Mouse (Mus musculus): ENCODE data around the gene Abcc5.

The Abcc5 gene

DNA sequence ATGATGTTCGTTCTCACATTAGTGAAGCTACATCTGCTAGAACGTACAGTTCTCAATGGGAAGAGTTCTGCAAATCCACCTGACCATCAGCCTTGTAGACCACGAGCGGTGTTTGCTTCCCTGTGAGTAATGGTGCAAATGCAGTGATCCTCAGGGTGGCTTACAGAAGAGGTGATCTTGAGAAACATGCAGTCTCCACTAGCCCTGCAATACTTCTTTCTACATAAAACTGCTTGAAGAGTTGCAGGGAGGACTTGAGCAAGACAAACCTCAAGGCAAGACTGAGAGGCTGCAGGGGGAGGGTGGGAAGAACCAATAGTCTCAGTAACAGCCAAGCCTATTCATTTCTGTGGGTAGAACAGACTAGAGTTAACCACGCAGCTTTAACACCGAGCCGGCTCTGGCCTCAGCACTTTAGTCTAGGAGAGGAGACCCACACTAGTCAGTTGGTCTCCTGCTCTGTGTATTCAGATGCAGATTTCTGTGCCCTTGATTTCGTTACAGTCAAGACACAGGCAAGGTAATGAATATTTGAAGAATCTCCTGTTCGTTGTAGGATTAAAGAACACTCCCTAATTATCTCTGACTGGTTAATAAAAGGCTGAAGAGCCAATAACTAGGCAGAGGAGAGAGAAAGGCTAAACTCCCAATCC, 66.4 kb downstream of the Abcc5 start:
- no peak for DNase-seq (ENCODE audit: low spot score in 2 of 2)

DNA sequence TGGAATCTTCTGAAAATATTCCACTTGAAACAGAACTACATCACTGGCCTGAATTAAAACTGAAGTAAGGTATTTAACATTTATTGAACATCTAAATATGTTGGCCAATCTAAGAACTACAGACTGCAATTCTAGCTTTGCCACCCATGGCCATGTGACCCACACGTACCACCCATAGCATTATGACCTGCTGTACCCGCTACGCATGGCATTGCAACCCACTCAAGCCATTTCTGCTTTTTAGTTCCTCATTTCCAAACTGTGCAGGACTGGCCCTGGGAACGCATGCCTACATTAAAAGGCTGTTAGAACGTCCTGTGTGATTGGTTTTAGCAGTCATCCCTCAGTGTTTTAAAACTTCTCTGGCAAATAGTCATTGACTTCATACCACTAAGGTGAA, 68.4 kb downstream of the Abcc5 start:
- DNase-seq (ENCODE audit: low spot score in 2 of 2): no peak

DNA sequence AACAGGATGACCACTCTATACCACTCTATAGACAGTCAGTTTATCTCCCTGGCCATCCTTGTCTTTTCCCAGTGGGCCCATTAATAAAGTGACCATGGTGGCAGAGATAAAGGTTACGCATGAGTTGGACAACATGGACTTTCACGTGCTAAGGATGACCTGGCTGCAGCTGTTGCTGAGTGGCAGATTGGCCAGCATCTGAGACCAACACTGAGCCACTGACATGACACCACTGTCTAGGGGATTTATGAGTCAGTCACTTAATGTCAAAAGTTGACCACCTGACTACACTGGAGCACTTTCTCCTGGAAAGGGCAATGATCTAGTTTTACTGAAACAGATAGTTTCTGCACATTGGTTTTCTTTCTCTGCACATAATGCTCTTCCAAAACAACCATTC, 71.4 kb downstream of the Abcc5 start:
- no peak for DNase-seq (ENCODE audit: low spot score in 2 of 2)

DNA sequence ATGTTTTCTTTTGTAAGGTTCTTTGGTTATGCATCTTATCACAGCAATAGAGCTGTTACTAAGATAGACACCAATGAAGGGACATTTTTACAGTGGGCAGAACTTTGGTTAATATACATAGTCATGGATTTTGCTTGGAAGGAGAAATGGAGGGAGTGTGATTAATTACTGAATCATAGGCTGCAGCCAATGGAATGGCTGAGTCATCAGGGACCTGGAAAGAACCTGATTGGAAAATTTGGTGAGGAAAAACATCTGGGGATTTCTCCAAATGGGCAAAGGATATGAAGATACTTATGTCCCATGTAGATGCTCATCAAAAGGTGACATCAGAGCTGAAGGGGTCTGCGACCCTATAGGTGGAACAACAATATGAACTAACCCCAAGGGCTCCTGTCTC, 72.2 kb downstream of the Abcc5 start:
- DNase-seq (ENCODE audit: low spot score in 2 of 2): no peak

DNA sequence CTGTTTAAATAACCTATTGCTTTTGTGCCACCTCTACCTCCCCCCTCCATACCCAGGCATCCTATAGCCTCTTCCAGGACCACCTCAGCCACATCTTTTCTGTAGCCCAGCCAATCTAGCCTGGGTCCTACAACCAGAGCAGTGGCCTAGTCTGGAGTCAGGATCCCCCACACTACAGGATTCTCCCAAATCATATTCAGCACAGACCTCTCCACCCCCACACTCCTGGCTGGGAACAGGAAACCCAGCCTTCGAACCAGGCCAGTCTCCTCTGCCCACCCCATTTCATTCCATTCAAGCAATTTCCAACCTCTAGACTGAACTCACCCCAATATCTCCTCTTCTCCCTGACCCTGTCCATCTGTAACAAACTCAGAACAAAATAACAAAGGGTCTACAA, 80.7 kb downstream of the Abcc5 start:
- DNase-seq (ENCODE audit: low spot score in 2 of 2): no peak

DNA sequence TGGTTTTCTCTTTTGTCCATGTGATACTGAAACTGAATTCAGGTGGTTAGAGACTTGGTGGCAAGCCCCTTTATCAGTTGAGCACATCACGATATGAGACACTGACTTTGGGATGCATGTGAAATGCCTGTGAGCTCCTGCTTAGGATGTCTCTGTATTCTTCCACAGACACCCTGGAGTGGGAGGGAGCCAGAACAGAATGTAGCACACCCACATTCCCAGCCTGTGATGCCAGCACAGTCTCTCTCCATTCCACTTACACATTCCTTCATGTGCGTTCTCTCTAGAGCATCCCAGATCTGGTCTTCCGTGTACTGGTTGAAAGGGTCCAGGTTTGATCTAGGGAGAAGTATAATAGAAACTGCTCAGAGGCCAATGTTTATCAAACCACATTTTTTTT, 87.6 kb downstream of the Abcc5 start:
- no peak for DNase-seq (ENCODE audit: low spot score in 2 of 2)

DNA sequence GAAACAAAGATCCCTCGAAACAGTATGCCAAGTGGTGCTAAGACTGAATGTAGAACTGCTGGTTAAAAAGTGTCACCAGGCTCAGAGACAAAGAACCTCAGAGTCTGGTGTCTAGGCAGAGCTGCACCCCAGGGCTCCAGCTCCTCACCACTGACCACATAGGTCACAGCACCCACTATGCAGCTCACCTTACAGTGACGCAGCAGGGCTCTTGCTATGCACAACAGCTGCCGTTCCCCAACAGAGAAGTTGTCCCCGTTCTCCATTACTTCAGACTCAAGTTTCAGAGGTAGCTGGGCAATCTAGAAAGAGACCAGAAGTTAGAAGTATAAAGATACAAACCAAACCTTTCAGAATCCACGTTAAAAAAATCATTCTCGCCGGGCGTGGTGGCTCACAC, 91.3 kb downstream of the Abcc5 start:
- no peak for DNase-seq (ENCODE audit: low spot score in 2 of 2)

DNA sequence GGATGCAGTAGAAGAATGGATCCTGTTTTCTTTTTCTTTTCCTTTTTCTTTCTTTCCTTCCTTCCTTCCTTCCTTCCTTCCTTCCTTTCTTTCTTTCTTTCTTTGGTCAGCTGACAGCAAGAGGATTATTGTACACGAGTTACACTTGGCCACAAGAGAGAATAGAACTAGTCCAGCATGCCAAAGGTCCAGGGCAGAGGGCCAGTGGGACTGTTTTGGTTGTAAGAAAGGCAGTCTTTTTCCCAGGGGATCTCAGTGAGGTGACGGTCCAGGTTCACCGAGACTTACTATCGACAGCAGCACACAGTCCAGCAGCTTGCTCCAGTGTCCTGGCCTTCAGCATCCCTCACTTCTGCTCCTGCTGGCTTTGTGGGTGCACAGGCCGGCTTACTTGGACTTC, 97.9 kb downstream of the Abcc5 start:
- DNase-seq (ENCODE audit: low spot score in 2 of 2): no peak

DNA sequence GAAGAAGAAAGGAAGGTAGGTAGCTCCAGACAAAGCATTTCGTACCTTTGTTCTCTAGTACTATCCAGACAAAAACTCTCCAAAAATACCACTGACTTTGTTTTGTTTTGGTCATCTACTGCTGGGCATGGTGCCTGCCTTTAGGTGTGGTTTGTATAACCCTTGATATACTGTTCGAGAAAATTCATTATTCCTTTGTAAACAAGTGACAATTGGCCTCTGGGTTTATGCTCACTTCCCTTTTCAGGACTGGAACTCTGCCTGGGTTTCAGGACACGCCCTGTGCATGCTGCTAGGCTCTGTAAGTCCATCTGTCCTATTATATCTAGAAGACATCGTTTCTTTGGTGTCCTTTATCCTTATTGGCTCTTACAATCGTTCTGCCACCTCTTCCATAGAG, 100.9 kb downstream of the Abcc5 start, which contains the start of gene Cyp2ab1:
TSS of gene Cyp2ab1 (minus strand) at position 119 of the 400 bp plus-strand sequence.
- DNase-seq (ENCODE audit: low spot score in 2 of 2): no peak

DNA sequence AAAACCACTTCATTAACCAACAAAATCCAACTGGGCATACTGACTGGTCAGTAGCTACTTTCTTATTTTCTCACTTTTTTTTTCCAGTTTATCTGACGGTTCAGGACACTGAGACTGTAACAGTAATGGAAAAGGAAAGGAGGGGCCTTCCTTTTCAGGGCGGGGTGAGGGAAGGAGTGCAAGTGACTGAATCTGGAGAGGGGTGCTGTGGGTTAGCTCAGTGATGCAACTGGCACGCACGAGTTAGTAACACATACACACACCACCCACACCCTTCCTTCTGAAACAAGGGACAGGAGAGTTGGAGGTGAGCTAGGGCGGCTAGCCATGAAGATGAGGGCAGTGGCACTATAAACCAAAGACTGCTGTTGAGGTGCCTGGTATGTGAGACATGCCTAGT, 102.3 kb downstream of the Abcc5 start:
- no peak for DNase-seq (ENCODE audit: low spot score in 2 of 2)

DNA sequence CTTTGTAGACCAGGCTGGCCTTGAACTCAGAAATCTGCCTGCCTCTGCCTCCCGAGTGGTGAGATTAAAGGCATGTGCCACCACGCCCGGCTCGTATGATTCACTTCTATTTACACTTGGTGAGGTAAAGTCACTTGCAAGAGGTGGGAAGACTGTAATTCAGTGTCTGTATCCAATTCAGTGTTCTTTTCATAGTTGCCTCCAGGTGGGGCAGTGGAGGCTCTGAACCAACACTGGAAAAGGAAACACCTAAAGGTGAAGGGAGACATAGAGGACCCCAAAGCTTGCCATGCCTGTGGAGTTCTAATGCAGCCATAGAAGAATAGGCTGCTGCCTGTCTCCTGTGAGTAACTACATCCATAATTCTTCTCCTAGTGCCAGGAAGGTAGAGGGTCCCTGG, 103.9 kb downstream of the Abcc5 start:
- DNase-seq (ENCODE audit: low spot score in 2 of 2): no peak

DNA sequence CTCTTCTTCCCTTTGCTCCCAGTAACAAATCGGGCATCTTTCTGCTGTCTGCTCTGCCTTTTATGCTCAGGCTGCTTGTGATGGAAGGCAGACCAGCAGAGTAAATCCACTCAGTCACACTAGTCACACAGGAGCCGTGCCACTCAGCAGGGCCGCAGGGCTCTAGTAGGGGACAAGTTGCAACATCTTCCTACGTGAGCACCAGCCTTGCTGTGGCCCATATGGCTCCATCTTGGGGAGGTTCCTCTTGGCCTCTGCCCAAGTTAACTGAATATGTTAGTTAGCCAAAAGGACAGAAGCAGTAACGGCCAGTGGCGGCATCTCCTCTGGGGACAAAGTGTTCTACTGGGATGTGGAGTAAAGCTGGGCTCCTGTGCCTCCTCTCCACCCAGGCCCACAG, 109.4 kb downstream of the Abcc5 start:
- no peak for DNase-seq (ENCODE audit: low spot score in 2 of 2)

DNA sequence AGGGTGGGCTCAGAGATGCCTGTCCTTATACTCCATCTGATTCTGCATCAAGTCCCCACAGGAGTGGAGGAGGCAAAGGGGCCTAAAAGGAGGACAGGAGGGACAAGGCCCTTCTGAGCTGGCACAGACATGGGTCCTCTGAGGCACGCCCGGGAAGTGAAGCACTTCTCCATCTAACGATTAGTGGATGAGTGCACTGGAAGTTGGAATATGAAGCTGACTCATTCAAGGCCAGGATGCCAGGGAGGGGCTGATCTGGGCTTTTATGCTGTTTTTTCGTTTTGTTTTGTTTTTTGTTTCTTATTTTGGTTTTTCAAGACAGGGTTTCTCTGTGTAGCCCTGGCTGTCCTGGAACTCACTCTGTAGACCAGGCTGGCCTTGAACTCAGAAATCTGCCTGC, 110.9 kb downstream of the Abcc5 start:
- DNase-seq (ENCODE audit: low spot score in 2 of 2): no peak

DNA sequence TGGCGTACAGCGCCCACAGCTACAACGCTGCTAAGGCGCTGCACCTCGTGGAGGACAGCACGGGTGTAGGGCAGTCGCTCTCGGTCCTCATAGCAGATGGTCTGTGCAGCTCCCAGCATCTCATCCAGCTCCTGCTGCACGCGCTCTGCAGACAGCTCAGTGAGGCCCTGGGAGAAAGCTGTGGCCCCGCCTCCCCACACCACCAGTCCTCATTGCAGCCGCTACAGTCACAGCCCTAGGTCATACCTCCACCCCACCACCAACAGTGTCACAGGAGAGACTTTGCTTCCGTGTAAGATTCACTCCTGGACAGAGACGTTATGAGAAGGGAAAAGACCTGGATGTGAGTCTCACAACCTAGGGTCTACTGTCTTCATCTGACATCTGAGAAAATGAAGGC, 113.9 kb downstream of the Abcc5 start:
- DNase-seq (ENCODE audit: low spot score in 2 of 2): no peak

DNA sequence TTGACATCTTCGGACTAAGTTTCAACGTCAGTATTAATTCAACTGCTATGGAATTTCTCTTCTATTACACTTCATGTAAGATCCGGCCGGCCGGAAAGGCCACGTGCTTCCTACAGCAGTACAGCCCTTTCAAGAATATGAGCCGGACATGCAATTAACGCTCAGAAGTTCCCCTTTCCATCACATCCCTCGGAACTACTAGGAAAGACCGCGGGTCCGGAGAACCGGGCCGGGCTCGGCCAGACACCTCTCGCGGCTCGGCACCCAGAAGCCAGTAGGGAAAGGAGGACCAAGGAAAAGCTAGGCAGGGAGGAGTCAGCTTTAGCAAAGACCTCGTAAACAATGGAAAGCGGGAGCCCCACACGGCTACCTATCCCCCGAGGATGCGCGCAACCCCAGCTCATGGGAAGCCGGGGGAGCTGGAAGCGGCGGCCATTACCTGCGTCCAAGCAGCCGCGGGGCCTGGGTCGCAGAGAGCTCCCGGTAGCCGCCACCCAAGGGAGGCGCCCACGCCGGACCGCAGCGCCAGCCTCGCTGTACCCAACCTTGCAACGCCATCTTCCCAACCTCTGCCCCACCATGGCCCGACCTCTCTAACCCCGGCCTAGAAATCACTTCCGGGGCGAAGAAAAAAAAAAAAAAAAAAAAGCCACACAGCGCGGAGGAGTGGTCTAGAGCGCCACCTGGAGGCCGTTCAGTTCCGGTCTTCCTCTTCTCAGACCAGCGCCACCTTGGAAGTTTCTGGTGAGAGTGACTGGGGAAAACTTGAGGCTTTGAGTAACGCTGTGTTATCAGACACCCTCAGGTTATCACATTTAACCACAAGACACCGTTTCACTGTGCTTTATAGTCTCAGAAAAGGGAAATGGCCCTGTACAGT, 124.2 kb downstream of the Abcc5 start, which contains the start of gene Parl:
TSS of gene Parl (minus strand) at position 618 of the 880 bp plus-strand sequence.
- DNase-seq (ENCODE audit: low spot score in 2 of 2): peak; percentile 65 to 78

DNA sequence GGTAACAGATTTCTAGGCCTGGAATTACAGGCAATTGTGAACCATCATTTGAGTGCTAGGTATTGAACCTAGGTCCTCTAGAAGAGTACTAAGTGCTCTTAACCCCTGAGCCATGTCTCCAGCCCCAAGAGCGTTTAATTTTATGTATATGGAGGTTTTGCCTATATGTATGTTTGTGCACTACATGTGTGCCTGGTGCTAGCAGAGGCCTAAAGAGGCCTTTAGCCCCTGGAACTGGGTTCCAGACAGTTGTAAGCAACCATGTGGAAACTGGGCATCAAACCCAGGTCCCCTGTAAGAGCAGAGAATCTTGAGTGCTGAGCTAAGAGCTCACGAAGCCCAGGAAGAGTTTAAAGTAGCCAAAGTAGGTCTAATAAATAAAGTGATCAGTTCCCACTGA, 126.1 kb downstream of the Abcc5 start:
- DNase-seq (ENCODE audit: low spot score in 2 of 2): no peak

Data from urinary bladder, postnatal 36 days (tissue).